Mouse (Mus musculus) midbrain, embryonic 16.5 days (tissue): ENCODE measurements around the gene Rnaseh2c. TPM values are rescaled to one million over a fixed set of nuclear protein-coding genes. Genes with fewer than 3 reads are reported as not detected.

Experiments
- ATAC-seq: fragments of 200-750 bp; cut with Nextera tagmentation; 2 replicates; pipeline ENCODE4 v1.8.0; 2017; ENCODE audit warnings: moderate TSS enrichment
- H3K27ac ChIP-seq: fragments of 300-500 bp; sonication (generic); 2 replicates; pipeline ENCODE4 v1.5.1; 2014; ENCODE audit warnings: mild to moderate bottlenecking, low read length, mixed read lengths
- H3K27me3 ChIP-seq: fragments of 300-500 bp; sonication (generic); 2 replicates; pipeline ENCODE4 v1.6.1; 2014; ENCODE audit warnings: low read depth, low read length, mixed read lengths; ENCODE audit not compliant: control insufficient read depth, insufficient read depth
- H3K36me3 ChIP-seq: fragments of 300-500 bp; sonication (generic); 2 replicates; pipeline ENCODE4 v1.6.1; 2014; ENCODE audit warnings: mild to moderate bottlenecking, low read length, moderate library complexity, mixed read lengths; ENCODE audit not compliant: control insufficient read depth, insufficient read depth
- H3K4me1 ChIP-seq: fragments of 300-500 bp; sonication (generic); 2 replicates; pipeline ENCODE4 v1.6.1; 2014; ENCODE audit warnings: mild to moderate bottlenecking, low read length, mixed read lengths; ENCODE audit not compliant: control insufficient read depth, insufficient read depth
- H3K4me2 ChIP-seq: fragments of 300-500 bp; sonication (generic); 2 replicates; pipeline ENCODE4 v1.6.1; 2014; ENCODE audit warnings: mild to moderate bottlenecking, low read length, mixed read lengths
- H3K4me3 ChIP-seq: fragments of 300-500 bp; sonication (generic); 2 replicates; pipeline ENCODE4 v1.5.1; 2014; ENCODE audit warnings: low read depth, mild to moderate bottlenecking, low read length, moderate library complexity, mixed read lengths
- H3K9ac ChIP-seq: fragments of 300-500 bp; sonication (generic); 2 replicates; pipeline ENCODE4 v1.6.1; 2014; ENCODE audit warnings: low read depth, low read length, mixed read lengths
- H3K9me3 ChIP-seq: fragments of 300-500 bp; sonication (generic); replicated peaks from 2 replicates; pipeline ENCODE4 v1.6.1; 2014; ENCODE audit warnings: mild to moderate bottlenecking, low read length, mixed read lengths; ENCODE audit not compliant: control insufficient read depth, poor library complexity, severe bottlenecking
- WGBS: fragments of 180-500 bp; shearing (Covaris S2); extraction: QIAGEN DNeasy Blood & Tissue Kit; methylation state at CpG from one replicate; pipeline ENCODE4 v1.1.7; 2014; 5-methylcytosine and 5-hydroxymethylcytosine counted together
- polyA plus RNA-seq: library from polyadenylated mRNA; unstranded; fragments of >200 nt; fragmentation: Nextera tagmentation; extraction: Ambion mirVana; gene quantifications from 2 replicates; pipeline ENCODE4 v1.2.1, GENCODE M21; 2015

The Rnaseh2c gene
- polyA plus RNA-seq, 1 experiment from 2014 or later, result 58.4 TPM

DNA sequence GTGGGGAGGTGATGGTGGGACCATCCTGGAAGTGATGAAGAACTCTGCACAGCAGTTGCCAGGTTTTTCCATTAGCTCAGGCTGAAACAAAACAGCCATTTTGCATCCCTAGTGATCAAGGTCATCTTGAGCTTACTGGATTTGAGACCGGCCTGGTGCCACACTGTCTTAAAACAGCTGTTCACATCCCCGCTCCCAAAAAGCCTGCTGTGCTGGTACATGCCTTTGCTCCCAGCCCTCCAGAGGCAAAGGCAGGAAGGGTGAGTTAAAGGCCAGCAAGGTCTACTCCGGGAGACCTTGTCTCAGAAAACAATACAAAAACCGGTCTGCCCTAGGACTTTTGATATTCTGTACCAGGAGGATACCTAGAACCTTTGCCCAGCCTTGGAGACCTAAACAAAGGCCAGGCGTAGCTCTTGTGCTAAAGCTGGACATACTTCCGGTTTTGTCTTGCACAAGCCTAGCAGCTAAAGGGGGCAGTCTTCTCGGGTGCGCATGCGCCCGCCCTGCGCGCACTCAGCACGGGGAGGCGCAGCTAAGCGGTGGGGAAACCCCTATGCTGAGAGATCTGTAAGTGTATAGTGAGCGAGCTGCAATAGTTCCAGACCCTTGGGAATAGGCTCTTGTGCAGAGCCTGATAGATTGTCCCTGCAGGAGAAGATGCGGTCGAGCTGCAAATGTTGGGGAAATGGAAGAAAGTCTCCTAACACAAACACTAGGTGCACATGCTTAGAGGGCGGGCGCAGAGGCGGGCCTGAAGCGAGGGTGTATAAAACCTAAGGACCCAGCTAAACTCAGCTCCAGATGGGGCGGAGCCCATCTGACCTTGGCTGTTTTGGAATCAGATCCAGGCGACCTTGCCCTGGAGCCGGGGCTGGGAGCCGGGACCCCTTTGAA is 47.0 kb downstream of the Rnaseh2c start:
- Histone ChIP-seq H3K4me2 (peak overlapping the region; percentile 66), H3K27me3 (peaks cover 4% of the 10 kb centered on the region), H3K36me3 (peaks cover 30% of the 10 kb centered on the region), H3K4me1 (peaks cover 14% of the 10 kb centered on the region), H3K9me3 (no peaks in the 10 kb centered on the region), H3K27ac (peak overlapping the region; percentile 79), H3K9ac (peak overlapping the region; percentile 68), H3K4me3 (peak overlapping the region; percentile 31)
- WGBS, result 14% methylated on average over 26 of the region's 26 CpGs
- ATAC-seq, result peak; percentile 86

- H3K36me3 ChIP-seq, result peaks cover 27% of the 10 kb centered on the region
- peak overlapping the region; percentile 68 for H3K9ac ChIP-seq
- ATAC-seq, result peak; percentile 6; the same call in 1 of the 2 replicates
- H3K27ac ChIP-seq, result peak overlapping the region; percentile 79
- 71% methylated on average over 6 of the region's 6 CpGs for WGBS
- no peaks in the 10 kb centered on the region for H3K9me3 ChIP-seq
- peak overlapping the region; percentile 66 for H3K4me2 ChIP-seq
- peak overlapping the region; percentile 31 for H3K4me3 ChIP-seq
- H3K4me1 ChIP-seq, result peaks cover 20% of the 10 kb centered on the region
- H3K27me3 ChIP-seq, result peaks cover 10% of the 10 kb centered on the region
Observed at GRCm38 (mm10) chr19:5649298-5649741, 47.6 kb downstream of the Rnaseh2c start.

DNA sequence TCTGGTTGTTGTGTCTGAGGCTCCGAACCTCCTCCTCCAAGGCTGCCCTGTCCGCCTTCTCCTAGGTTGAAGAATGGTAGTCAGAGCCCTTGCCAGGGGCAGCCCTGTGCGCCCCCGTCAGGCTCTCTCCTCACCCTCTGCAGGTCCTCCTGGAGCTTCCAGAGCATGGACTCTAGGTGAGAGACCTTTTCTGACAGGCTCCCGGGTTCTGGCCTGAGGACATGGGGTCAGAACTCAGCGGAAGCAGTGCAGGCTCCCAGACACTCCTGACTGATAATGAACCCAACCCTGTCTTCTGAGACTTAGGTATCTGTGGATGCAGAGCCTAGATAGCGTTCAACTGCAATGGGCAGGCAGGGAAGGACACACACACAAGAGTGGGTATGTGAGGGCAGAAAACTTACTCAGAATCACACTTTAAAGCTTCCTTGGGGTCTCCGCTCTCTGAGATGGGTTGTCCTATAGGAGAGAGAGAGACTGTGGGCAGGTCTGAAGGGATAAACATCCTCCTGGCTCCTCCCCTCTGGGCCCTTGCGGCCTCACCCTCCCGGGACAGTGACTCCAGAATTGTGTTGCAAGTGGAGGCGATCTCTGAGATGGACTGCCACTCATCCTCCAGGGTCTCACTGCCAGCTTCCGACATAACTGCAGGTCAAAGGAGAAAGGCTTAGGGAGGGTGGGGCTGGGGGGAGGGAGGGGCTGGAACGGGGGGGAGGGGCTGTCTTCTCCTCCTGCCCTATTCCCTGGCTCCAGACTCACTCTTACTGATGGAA is 50.0 kb downstream of the Rnaseh2c start:
- Histone ChIP-seq H3K9ac (no peak overlapping the region), H3K4me3 (no peak overlapping the region)

DNA sequence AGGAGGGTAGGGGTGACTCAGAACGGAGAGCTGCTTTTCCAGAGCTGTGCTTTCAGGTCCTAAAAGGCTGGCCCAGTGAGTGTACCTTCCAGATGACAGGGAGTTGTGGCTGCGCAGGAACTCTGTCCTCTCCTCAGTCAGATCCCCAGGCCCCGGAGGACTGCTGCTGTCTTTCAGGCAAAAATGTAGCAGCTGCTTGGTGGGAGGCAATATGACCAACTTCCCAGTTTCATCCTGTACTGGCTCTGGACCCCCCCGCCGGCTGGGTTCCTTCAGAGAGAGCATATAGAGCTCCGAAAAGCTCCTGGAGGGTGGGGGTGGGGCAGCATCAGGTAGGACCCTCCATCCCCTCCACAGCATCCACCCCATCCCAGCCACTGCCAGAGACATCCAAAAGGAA is 50.9 kb downstream of the Rnaseh2c start:
- peaks cover 21% of the 10 kb centered on the region for H3K4me1 ChIP-seq
- peaks cover 2% of the 10 kb centered on the region; the same call in 1 of the 2 replicates for H3K36me3 ChIP-seq
- no peak overlapping the region for H3K27ac ChIP-seq
- 80% methylated on average over 6 of the region's 6 CpGs for WGBS
- H3K27me3 ChIP-seq, result peaks cover 28% of the 10 kb centered on the region
- H3K4me2 ChIP-seq, result no peak overlapping the region
- H3K9ac ChIP-seq, result no peak overlapping the region
- no peak overlapping the region for H3K4me3 ChIP-seq
- H3K9me3 ChIP-seq, result no peaks in the 10 kb centered on the region
- no peak for ATAC-seq

More for the DNA sequence above, 50.0 kb downstream of the Rnaseh2c start:
- Histone ChIP-seq H3K9me3 (no peaks in the 10 kb centered on the region), H3K4me1 (peaks cover 21% of the 10 kb centered on the region), H3K36me3 (peaks cover 11% of the 10 kb centered on the region; the same call in 1 of the 2 replicates), H3K27me3 (peaks cover 28% of the 10 kb centered on the region), H3K27ac (no peak overlapping the region), H3K4me2 (no peak overlapping the region)
- WGBS, result 50% methylated on average over 13 of the region's 13 CpGs
- ATAC-seq, result no peak

DNA sequence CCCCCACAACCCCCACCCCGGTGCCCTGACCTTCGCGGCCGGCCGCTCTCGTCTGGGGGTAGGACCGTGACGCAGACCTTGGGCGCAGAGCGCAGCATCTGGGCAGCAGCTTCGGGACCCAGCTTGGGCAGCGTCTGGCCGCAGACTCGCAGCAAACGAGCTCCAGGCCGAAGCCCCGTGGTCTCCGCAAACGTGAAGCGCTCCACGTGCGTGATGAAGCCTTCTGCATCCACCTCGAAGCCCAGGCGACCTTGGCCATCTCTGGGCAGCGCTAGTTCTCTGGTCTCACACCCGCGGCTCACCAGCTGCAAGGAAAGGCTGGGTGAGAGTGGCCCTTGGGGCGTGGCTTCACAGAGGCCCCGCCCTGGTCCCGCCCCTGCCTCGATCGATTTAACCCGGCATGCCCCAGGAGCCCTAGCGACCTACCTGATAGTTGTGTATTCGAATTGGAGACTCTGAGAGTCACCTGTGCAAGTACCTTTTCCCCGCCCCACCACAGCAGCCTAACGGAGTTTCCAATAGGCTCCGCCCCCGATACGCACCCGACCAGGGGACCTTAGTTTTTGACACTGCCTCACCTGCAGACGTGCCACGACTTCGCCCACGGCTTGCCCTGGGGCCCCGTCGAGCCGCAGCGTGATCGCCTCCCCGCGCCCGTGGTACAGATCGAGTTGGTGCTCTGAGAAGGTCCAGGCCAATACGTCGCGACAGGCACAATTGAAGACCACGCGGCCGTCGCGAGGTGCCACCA is 52.5 kb downstream of the Rnaseh2c start:
- ATAC-seq, result peak; percentile 59
- Histone ChIP-seq H3K4me1 (peaks cover 12% of the 10 kb centered on the region), H3K9ac (peak overlapping the region; percentile 59), H3K27ac (no peak overlapping the region), H3K4me2 (peak overlapping the region; percentile 83), H3K27me3 (peaks cover 28% of the 10 kb centered on the region), H3K4me3 (peak overlapping the region; percentile 45), H3K36me3 (no peaks in the 10 kb centered on the region; the same call in 1 of the 2 replicates), H3K9me3 (no peaks in the 10 kb centered on the region)
- 7% methylated on average over 62 of the region's 62 CpGs for WGBS

GRCm38 (mm10) chr19:5654720-5655298 is 53.1 kb downstream of the Rnaseh2c start:
- H3K4me1 ChIP-seq, result peaks cover 10% of the 10 kb centered on the region
- no peaks in the 10 kb centered on the region for H3K9me3 ChIP-seq
- peak; percentile 46 for ATAC-seq
- H3K27me3 ChIP-seq, result peaks cover 28% of the 10 kb centered on the region
- H3K36me3 ChIP-seq, result no peaks in the 10 kb centered on the region; the same call in 1 of the 2 replicates
- H3K9ac ChIP-seq, result peak overlapping the region; percentile 59
- 13% methylated on average over 43 of the region's 43 CpGs for WGBS
- peak overlapping the region; percentile 83 for H3K4me2 ChIP-seq
- peak overlapping the region; percentile 45 for H3K4me3 ChIP-seq
- no peak overlapping the region for H3K27ac ChIP-seq

Other genes with a start within 250 kb of the Rnaseh2c start
- gene Eif1ad, start 235.1 kb upstream of the Rnaseh2c start, polyA plus RNA-seq, result 36.6 and 38.3 TPM in 2 replicates
- 302 and 321 TPM in 2 replicates for gene Banf1, start 234.7 kb upstream of the Rnaseh2c start, polyA plus RNA-seq
- 67.7 and 68.5 TPM in 2 replicates for gene Sart1, start 213.2 kb upstream of the Rnaseh2c start, polyA plus RNA-seq
- not detected in 2 replicates for gene Tsga10ip, start 199.3 kb upstream of the Rnaseh2c start, polyA plus RNA-seq
- gene Drap1, start 176.9 kb upstream of the Rnaseh2c start, polyA plus RNA-seq, result 288 and 310 TPM in 2 replicates
- 61.8 and 67.9 TPM in 2 replicates for gene AI837181, start 176.7 kb upstream of the Rnaseh2c start, polyA plus RNA-seq
- not detected in 2 replicates for gene Fosl1, start 154.3 kb upstream of the Rnaseh2c start, polyA plus RNA-seq
- 9.5 and 10.2 TPM in 2 replicates for gene Ccdc85b, start 144.0 kb upstream of the Rnaseh2c start, polyA plus RNA-seq
- 159 and 178 TPM in 2 replicates for gene Fibp, start 141.3 kb upstream of the Rnaseh2c start, polyA plus RNA-seq
- gene Ctsw, start 133.4 kb upstream of the Rnaseh2c start, polyA plus RNA-seq, result 5.0 and 5.2 TPM in 2 replicates
- 34.1 and 35.3 TPM in 2 replicates for gene Efemp2, start 127.9 kb upstream of the Rnaseh2c start, polyA plus RNA-seq
- 51.1 and 53.6 TPM in 2 replicates for gene Mus81, start 113.5 kb upstream of the Rnaseh2c start, polyA plus RNA-seq
- gene Cfl1, start 111.4 kb upstream of the Rnaseh2c start, polyA plus RNA-seq, result 3,571 and 3,575 TPM in 2 replicates
- gene 1700020D05Rik, start 98.1 kb upstream of the Rnaseh2c start, polyA plus RNA-seq, result not detected in 2 replicates
- 112 and 116 TPM in 2 replicates for gene Snx32, start 91.3 kb upstream of the Rnaseh2c start, polyA plus RNA-seq
- gene Ovol1, start 41.2 kb upstream of the Rnaseh2c start, polyA plus RNA-seq, result 0.11 TPM in 1 of 2 replicates, not detected in the other
- 1.9 and 2.3 TPM in 2 replicates for gene Ap5b1, start 33.8 kb upstream of the Rnaseh2c start, polyA plus RNA-seq
- 82.0 and 83.1 TPM in 2 replicates for gene Kat5, start 8.4 kb downstream of the Rnaseh2c start, polyA plus RNA-seq
- 30.6 and 37.7 TPM in 2 replicates for gene Rela, start 35.6 kb downstream of the Rnaseh2c start, polyA plus RNA-seq
- 17.5 and 17.7 TPM in 2 replicates for gene Sipa1, start 61.8 kb downstream of the Rnaseh2c start, polyA plus RNA-seq
- 9.5 and 12.9 TPM in 2 replicates for gene Map3k11, start 86.9 kb downstream of the Rnaseh2c start, polyA plus RNA-seq
- 23.9 and 25.3 TPM in 2 replicates for gene Pcnx3, start 87.0 kb downstream of the Rnaseh2c start, polyA plus RNA-seq
- gene Kcnk7, start 102.5 kb downstream of the Rnaseh2c start, polyA plus RNA-seq, result 0.15 TPM in 1 of 2 replicates, not detected in the other
- 31.3 and 38.6 TPM in 2 replicates for gene Ehbp1l1, start 124.4 kb downstream of the Rnaseh2c start, polyA plus RNA-seq
- 116 and 131 TPM in 2 replicates for gene Fam89b, start 127.8 kb downstream of the Rnaseh2c start, polyA plus RNA-seq
- 9.3 and 9.6 TPM in 2 replicates for gene Ltbp3, start 139.0 kb downstream of the Rnaseh2c start, polyA plus RNA-seq
- 86.3 and 86.6 TPM in 2 replicates for gene Scyl1, start 169.5 kb downstream of the Rnaseh2c start, polyA plus RNA-seq